Mouse (Mus musculus) spleen, adult 2 months (tissue): ENCODE data around the gene Sema6c.

ENCODE experiments used
- CTCF ChIP-seq: fragments of 200-500 bp; IDR thresholded peaks from 2 replicates; pipeline ENCODE4 v1.5.1; 2011; ENCODE audit warnings: mild to moderate bottlenecking, inconsistent platforms; ENCODE audit not compliant: insufficient read depth, insufficient read length, insufficient replicate concordance; ENCODE audit errors: extremely low read depth
- POLR2A ChIP-seq: fragments of 200-500 bp; IDR thresholded peaks from 2 replicates; pipeline ENCODE4 v1.6.1; 2011; ENCODE audit warnings: low read depth, low read length, inconsistent platforms

DNA sequence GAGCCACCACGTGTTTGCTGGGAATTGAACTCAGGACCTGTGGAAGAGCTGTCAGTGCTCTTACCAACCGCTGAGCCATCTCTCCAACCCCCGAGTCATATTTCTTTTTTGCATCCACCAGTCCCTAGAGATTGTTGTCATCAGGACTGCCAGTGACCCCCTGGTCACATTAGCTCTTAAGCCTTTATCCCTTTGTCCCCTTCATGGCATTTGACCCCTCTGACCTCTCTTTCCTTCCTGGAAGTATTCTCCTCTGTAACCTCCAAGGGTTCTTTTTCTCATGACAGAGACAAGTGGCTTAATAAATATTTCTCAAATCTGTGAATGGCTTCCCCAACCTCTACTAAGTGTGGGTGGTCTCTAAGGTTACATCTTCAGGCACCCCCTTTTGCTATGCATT, 12.3 kb upstream of the Sema6c start:
- TF ChIP-seq CTCF: no peak
- no peak for TF ChIP-seq POLR2A
